Mouse (Mus musculus): ENCODE data around the gene 4930415O20Rik.

4930415O20Rik gene

DNA sequence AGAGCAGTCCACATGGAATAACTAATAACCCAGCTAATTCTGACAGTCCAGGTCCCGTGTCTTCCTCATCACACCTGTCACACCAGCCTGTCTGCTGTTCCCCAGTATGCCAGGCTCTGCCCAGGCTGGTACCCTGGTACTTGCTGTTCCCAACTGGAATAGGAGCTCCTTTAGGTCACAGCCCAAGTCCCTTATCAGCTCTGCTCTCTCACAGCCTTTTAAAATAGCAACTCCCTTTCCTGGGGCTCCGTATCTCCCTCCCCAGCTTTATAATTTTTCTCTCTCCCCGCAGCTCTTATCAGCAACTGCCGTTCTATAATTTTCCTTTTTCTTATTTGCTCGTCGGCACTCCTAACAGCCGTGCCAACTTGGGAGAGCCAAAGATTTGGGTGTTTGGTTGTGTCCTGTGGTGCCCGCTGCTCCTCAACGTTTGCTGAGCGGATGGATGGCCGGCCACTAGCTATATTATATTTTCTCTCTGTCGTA, 35.3 kb downstream of the 4930415O20Rik start:
- DNase-seq (ENCODE audit: low spot score) = no peak

DNA sequence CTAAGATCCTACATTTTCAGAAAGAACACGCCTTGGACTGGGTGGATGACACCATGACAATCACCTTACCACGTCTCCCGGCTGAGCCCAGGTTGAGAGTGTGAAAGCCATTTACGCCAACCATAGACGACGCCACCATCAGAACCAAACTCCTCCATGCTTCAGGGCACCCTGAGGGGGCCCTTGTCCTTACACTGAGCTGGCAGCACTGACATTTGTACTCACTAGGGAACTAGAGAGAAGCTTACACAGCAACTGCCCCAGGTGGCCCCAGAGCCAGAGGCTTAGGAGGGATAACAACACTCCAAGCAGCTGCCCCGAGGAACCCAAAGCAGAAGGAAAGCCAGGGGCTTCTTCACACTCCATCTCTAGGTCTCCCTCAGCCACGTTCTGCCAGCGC, 35.9 kb downstream of the 4930415O20Rik start:
- DNase-seq (ENCODE audit: low spot score) = no peak

DNA sequence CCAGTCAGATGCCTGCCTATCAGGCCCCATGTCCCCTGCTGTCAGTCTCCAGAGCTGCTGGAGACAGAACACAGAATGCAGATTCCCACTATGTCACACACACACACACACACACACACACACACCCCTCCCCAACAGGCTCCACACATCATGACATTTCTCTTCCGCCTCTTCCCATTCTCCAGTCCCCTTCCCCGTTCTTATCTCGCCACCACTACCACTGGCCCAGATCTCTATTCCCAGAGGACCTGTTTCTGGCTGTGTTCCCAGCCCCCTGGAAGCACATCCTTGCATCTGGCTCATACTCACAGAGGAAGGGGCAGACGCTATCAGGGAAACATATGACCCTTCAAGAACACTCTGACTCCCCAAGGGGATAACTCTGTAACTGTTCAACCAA, 36.8 kb downstream of the 4930415O20Rik start:
- no peak for DNase-seq (ENCODE audit: low spot score)

DNA sequence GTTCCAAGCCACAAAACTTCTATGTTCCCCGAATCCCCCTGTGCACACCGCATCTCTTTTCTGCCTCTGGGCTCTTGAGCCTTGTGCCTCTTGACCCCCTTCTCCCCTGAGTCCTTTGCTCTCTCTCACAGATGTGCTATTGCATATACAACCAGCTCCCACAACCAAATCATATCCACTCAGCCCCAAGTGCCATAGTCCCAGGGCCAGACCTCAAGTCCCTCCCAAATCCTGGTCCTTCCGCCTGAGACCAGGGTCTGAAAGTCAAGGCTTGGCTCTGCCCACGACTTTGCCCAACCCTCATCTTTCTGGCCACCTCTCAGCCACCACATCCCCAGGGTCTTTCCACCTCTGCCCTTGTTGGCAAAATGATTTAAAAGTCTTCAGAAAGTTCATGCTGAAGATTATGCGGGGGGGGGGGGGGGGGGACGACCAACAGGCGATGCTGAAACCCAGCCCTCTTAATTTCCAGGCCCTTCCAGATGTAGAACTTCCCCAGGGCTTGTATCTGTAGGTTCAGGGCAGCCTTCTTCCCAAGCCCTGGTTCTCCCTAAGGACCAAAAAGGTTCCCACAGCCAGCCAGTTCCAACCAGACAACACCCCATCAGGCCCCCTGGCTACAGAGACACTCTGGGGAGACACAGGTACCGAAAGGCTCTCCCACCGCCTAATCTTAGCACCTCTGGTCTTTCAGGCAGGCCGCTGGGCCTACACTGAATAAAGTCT, 37.4 kb downstream of the 4930415O20Rik start:
- no peak for DNase-seq (ENCODE audit: low spot score)

DNA sequence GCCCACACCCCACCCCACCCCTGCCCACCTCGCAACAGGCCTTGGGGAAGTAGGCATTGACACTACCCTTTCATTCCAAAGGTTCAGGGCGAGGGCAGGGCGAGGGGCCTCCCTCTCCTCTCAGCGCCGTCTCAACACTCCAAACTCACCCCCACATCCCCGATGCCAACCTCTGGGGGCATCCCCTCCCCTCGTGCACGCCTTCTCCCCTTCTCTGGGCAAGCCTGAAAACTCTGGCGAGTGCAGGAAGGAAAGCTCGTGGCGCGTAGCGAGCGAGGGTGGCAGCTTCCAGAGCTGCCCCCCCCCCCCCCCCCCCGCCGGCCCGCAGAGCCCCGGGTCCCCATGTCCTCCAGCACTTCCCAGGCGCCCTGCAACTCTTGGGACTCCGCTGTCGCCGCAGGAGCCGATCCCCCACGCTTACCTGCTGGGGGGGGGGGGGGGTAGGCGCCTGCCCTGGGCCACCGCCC, 38.0 kb downstream of the 4930415O20Rik start:
- DNase-seq (ENCODE audit: low spot score) = no peak

DNA sequence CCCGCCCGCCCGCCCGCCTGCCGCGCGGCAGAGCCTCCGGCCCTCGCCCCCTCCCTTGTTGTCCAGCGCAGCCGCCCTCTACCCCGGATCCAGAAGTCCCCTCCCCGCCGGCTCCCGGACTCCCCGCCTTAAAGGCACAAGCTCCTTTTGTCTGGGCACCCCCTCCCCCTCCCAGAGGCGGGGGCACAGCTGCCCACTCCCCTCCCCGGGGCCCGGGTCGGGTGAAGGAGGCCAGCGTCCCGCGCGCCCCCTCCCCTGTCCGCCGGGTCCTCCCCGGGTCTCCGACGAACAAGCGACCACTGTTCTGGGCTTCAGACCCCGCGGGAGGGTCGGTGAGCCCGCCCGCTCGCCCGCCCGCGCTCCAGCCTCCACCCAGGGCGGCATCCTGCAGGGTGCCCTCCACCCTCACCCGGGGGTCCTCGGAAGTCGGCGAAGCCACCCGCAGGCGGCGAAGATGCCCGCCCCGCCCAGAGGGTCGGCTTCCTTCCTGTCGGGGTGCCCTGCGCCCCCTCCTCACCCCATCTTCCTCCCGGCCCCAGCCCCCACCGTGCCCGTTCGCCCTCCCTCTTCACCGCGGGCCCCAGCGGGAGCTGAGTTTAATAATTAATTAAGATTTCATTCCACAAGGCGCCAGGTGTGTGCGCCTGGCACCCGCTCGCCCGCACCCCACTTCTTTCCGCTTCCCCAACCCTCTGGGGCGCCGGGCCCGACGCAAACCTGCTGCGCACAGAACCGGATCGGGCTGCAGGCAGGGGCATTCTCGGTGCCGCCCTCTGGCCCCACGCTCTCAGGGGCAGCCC, 38.7 kb downstream of the 4930415O20Rik start, which contains the start of gene Adcy6:
Gene Adcy6 (minus strand): TSS at position 746 of the 800 bp plus-strand sequence.
- peak; percentile 73 for DNase-seq (ENCODE audit: low spot score)

DNA sequence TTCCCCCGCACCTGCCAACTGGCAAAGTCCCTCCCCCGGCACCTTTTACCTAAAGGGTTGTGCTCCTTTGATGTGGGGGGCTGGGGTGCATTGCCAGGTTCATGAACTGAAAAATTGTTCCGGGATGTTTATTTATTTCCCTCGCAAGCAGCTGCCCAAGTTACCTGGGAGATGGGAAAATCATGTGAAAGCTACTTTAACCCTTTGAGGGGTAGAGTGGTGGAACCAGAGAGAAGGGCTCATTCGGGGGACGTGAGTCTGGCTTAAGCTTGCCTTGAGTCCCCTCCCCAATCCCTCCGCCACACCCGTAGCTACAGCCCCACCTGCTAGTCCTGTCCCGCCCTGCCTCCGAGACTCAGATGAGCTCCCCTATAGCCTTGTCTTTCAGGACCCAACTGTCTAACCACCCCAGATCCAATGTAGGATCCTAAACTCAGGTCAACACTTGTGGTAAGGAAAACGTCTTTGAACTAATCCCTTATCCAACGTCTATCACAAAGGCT, 39.4 kb downstream of the 4930415O20Rik start:
- no peak for DNase-seq (ENCODE audit: low spot score)

DNA sequence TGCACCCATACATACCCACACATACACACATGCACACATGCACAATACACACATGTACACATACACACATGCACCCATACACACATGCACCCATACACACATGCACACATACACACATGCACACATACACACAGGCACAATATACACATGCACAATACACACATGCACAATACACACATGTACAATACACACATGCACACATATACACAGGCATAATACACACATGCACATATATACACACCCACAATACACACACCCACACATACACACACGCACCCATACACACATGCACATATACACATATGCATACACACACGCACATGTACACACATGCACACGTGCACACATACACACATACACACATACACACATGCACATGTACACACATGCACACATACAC, 41.4 kb downstream of the 4930415O20Rik start:
- no peak for DNase-seq (ENCODE audit: low spot score)

DNA sequence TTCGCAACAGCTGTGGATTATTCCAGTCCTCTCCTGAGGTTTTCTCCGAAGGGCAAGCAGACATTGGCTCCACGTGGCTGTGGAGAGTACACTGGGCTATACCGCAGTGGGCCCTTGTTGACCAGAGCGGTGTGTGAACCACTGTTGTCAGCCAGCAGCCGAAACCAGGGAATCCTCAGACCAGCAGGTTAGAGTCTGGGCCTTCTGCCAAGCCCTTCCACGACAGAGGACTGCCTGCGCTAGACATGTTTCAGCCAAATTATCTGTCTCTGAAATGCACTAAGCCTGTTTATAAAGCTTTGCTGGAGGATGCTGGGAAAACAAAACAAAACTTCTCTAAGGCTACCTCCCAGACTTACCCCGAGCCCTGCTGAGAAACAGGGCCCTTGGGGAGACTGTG, 43.7 kb downstream of the 4930415O20Rik start:
- no peak for DNase-seq (ENCODE audit: low spot score)

DNA sequence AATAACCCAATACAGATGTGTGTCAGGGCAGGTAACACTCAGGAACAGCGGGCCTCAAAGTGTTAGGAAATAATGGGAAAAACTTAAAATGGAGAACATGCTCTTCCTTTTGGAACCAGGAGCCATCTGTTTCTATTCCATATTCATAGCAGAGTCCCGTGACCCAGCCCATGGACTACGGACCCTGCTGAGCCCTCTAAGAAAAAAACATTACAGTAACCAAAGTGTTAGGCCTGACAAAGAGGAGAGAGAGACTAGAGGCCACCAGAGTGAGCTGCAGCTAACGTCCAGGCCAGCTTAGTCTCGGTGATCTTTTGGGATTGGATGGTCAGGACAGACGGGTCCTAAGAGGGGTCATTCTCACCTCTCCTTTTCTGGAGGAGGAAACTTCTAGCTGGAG, 44.2 kb downstream of the 4930415O20Rik start:
- no peak for DNase-seq (ENCODE audit: low spot score)

DNA sequence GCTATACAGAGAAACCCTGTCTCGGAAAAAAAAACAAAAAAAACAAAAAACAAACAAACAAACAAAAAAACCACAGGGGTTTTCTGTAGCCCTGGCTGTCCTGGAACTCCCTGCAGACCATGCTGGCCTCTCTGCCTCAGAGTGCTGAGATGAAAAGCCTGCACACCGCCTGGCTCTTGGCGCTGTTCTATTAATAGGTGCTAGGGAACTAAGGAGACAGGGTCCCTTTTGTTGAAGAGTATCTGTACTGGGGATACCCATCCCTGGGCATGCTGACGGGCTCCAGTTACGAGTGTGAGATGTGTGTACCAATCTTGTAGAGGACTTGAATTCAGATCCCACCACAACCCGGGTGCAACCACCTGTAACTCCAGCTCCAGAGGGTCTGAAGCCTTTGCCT, 44.9 kb downstream of the 4930415O20Rik start:
- no peak for DNase-seq (ENCODE audit: low spot score)

DNA sequence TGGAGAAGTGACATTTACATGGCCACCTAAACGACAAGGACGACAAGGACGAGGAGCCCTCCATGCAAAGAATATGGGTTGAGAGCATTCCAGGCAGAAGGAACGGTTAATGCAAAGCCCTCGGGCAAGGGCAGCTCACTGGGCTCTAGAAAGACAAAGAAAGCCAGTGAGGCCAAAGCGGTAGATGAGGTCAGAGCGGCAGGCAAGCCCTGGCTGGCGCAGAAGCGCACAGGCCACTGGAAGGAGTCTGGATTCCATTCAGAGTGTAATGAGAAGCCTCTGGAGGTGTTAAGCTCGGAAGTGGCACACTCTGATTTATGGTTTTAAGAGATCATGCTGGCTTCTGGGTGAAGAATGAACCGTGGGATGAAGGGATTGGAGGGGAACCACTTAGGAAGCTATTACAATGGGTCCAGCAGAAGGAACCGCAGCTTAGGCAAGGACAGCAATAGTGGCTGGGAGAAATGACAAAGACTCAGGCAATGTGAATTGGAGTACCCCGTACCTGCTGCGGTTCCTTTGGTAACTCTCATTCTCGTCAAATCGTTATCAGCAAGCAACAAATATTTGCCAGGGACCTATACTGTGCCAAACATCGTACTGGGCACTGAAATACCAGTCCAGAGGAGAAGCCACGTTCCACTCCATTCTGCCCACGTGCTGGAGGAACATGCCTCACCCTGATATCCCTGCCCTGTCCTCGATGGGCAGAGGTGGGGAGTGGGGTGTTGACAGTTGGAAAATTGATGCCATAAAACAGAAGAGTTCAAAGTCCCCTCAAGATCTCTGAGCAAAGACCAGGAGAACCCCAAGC, 45.8 kb downstream of the 4930415O20Rik start:
- DNase-seq (ENCODE audit: low spot score) = no peak

DNA sequence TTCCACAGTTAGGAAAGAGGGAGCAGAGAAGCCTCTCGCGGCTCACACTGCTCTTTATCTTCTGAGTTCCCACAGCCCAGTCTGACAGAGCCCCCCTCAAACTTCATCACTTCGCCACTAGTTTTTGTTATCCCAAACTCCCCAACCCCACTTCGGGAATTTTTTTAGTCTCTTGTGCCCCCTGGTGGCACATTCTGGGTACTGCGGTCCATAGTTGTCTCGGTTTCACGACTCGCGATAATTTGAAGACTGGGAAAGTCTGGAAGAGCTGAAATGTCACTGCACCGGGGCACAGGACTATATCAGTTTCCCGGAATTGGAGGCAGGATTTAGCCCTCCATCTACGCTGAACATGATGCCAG, 46.4 kb downstream of the 4930415O20Rik start:
- peak; percentile 74 for DNase-seq (ENCODE audit: low spot score)

DNA sequence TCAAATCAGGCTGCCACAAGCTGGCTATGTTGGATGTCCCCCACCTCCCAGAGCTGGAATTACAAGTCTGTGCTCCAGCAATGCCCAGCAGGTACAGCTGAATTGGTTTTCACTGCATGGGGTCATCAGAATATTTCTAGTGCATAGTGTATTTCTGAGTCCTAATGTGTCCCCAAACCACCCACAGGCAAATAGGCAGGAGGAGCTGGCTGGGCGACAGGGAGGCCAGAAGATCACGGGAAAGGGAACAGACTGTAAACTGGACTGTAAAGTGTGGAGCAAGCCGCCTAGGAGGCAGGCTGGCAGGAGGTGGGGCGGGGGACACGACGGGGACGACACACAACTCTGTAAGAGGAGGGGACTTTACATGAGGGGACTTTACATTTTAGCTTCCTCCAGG, 51.4 kb downstream of the 4930415O20Rik start:
- DNase-seq (ENCODE audit: low spot score) = no peak

DNA sequence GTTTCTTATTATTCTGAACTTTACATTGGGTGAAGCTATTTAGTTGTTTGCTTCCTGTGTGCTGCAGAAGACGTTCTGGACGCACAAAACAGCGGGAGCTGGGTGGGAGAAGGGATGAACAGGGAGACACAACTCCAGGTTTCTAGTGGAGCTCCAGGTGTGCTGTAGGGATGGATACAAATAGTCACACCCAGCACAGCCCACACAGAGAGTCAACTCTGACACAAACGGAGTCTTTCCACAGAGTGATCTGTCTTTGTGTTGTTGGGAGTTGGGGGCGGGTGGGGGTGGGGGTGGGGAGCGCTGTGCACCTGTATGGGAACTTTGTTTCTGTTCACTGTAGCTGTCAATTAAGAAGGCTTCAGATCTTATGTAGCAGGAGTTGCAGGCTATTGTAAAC, 51.9 kb downstream of the 4930415O20Rik start:
- no peak for DNase-seq (ENCODE audit: low spot score)

DNA sequence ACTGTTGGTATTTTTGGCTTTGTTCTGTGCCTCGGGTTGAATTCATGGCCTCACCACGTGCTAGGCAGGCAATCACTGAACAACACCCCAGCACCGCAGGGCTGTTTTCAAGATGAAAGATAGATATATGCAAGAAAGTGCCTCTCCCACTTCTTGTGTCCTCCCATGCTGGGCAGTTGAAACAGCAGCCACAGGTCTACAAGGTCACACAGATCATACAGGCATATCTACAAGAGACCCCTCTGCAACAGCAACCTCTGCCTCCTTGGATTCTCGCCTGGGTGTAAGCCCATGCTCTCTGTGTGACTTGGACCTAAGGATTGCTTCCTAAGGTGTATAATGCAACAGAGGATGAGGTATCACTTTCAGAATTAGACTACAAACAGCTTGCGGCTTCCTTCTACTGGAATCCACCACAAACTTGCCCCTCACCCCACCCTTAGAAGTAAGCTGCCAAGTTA, 52.6 kb downstream of the 4930415O20Rik start:
- no peak for DNase-seq (ENCODE audit: low spot score)

DNA sequence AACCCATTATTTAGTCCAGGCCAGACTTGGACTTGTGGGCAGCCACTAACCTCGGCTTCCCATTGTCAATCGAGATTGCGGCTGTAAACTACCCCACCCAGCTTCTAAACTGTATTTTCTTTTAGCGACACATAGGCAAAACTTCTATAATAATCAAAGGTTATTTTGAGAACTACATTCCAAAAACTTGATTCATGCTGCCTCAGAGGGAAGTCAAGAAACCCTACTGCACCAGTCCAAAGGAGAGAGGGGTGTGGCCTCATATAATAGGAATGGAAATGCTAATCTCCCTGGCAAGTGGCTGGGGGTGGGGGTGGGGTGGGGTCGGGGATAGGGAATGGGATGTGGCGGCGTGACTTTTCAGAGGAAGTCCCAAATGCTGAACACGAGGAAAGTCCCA, 55.3 kb downstream of the 4930415O20Rik start:
- DNase-seq (ENCODE audit: low spot score) = no peak

DNA sequence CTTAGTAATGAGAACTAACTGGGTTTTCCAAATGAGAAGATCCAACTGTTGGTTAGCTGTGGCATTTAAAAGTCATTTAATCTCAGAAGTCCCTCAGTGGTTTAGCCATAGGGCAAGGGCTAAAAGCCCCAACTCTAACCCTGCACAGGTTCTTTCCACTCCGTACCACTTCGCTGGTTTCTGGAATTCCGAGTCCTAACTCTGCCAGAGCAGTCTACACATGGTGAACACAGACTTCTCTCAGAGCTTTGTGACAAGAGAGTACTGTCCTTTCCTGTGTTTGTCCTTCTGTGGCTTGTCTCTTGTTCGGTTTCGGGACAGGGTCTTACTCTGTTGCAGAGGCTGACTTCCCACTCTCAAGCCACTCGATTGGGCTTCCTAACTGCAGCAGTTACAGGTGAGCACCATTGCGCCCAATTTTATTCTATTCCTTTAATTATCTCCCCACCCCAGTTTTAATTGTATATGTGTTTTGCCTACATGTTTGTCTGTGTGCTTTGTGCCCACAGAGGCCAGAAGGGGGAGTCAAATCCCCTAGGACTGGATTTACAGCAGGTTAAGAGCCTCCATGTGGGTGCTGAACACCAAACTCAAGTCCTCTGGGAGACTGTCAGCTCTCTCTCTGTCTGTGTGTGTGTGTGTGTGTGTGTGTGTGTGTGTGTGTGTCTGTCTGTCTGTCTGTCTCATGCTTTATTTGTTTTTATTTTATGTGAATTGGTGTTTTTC, 55.8 kb downstream of the 4930415O20Rik start:
- no peak for DNase-seq (ENCODE audit: low spot score)

DNA sequence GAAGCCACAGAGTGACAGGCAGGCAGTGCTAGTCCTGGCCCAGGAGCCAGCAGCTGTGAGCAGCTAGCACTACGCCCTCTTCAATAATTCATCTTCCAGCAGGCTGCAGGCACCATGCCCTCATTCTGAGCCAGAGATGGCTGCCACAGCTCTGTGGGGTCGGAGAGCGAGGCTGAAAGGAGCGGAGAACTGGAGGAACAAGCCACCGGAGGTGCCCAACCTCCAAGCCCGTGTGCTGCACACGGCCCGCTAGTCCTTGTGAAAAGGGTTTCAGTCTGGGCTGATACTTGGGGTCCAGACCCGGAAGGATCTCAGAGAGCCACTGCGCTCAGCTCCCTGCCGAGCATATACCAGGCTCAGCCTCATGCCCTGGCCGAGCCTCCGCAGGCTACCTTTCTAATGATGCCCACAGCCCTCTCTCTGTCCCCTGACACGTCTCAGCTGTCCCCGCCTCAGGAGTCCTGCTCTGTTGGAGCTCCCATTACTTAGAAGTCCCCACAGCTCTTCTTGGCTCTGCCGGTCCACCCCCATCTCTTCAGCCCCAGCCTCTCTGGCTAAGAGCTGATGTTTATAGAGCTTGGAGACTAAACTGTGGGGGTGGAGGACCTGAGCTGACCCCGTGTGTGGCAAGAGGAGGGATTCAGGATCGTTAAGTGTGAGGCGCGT, 57.9 kb downstream of the 4930415O20Rik start:
- no peak for DNase-seq (ENCODE audit: low spot score)

DNA sequence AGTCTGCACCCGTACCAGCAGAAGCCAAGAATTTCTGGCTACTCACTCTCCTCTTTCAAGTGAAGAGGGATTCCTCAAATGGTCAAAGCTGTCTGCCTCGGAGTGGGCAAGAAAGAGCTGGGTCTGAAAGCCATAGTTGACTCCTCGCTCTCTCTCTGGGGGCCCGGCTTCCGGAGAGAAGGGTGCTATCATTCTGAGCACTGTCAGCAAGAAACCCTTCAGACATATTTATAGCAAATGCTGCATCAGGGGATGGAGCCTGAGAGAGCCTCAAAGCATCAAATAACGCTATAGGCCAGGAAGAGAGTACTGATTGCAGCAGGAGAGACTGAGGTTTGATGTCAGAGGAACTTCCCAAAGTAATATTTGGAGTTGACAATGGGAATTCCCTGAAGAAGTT, 58.7 kb downstream of the 4930415O20Rik start:
- DNase-seq (ENCODE audit: low spot score) = no peak

DNA sequence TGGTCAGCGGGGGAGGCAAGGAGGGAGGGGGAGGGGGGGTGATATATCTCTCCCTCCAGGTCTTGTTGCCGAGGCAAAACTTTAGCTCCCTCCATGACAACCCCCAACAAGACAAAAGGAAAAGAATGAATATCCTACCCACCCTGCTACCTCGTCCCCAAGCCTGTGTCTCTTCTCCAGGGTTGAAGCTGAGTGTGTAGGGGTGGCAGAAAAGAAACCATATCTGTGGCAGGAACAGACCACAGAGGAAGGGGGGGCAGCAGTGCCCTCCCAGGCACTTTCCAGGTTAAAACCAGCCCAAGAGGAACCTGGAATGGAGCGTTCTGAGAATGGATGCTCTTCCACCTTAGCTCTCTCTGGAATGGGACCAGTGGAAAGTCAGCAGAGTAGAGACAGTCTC, 59.7 kb downstream of the 4930415O20Rik start, which contains the start of gene Cacnb3:
Gene Cacnb3 (plus strand): TSS at position 301 of the 400 bp plus-strand sequence.
- no peak for DNase-seq (ENCODE audit: low spot score)

Measured in layer of hippocampus, adult 11-12 months (tissue).